Mouse (Mus musculus): Measurements from ENCODE around the gene Ghr. TPM values are rescaled to one million over a fixed set of nuclear protein-coding genes. Genes with fewer than 3 reads are reported as not detected.

Gene Ghr
- polyA plus RNA-seq, 1 experiment from 2014 or later: 60.8 TPM

- 77% methylated on average over 9 of the region's 9 CpGs for WGBS
- no peak for ATAC-seq (ENCODE audit: insufficient number of reproducible peaks, low FRiP score, low TSS enrichment, low read depth)
- no peaks in the 10 kb centered on the region for H3K27me3 ChIP-seq
- H3K4me3 ChIP-seq (replicated peaks): no peak overlapping the region
- no peaks in the 10 kb centered on the region for H3K9me3 ChIP-seq (replicated peaks)
- no peak overlapping the region for H3K27ac ChIP-seq (replicated peaks)
- peaks cover 8% of the 10 kb centered on the region; the same call in 1 of the 2 replicates for H3K36me3 ChIP-seq
- H3K4me1 ChIP-seq: no peaks in the 10 kb centered on the region
- no peak overlapping the region for H3K4me2 ChIP-seq (replicated peaks)
- no peak overlapping the region for H3K9ac ChIP-seq
These were observed 263.4 kb downstream of the Ghr start for GRCm38 (mm10) chr15:3319929-3320328.

GRCm38 (mm10) chr15:3316617-3317016, 266.7 kb downstream of the Ghr start:
- no peak overlapping the region for H3K4me3 ChIP-seq (replicated peaks)
- 68% methylated on average over 2 of the region's 2 CpGs for WGBS
- H3K27ac ChIP-seq (replicated peaks): no peak overlapping the region
- peaks cover 8% of the 10 kb centered on the region; the same call in 1 of the 2 replicates for H3K36me3 ChIP-seq
- H3K9ac ChIP-seq: no peak overlapping the region
- H3K4me2 ChIP-seq (replicated peaks): no peak overlapping the region
- H3K4me1 ChIP-seq: no peaks in the 10 kb centered on the region
- no peaks in the 10 kb centered on the region for H3K27me3 ChIP-seq
- H3K9me3 ChIP-seq (replicated peaks): no peaks in the 10 kb centered on the region
- no peak for ATAC-seq (ENCODE audit: insufficient number of reproducible peaks, low FRiP score, low TSS enrichment, low read depth)

GRCm38 (mm10) chr15:3312937-3313336, 270.4 kb downstream of the Ghr start:
- H3K4me1 ChIP-seq: no peaks in the 10 kb centered on the region
- no peak overlapping the region for H3K4me3 ChIP-seq (replicated peaks)
- H3K9me3 ChIP-seq (replicated peaks): no peaks in the 10 kb centered on the region
- H3K9ac ChIP-seq: no peak overlapping the region
- no peaks in the 10 kb centered on the region for H3K36me3 ChIP-seq
- no peak overlapping the region for H3K27ac ChIP-seq (replicated peaks)
- no peak overlapping the region for H3K4me2 ChIP-seq (replicated peaks)
- ATAC-seq (ENCODE audit: insufficient number of reproducible peaks, low FRiP score, low TSS enrichment, low read depth): no peak
- H3K27me3 ChIP-seq: no peaks in the 10 kb centered on the region

- Histone ChIP-seq H3K36me3 (no peaks in the 10 kb centered on the region), H3K9me3 (replicated peaks) (no peaks in the 10 kb centered on the region), H3K4me2 (replicated peaks) (no peak overlapping the region), H3K9ac (no peak overlapping the region), H3K4me1 (no peaks in the 10 kb centered on the region), H3K27me3 (no peaks in the 10 kb centered on the region), H3K27ac (replicated peaks) (no peak overlapping the region), H3K4me3 (replicated peaks) (no peak overlapping the region)
- ATAC-seq (ENCODE audit: insufficient number of reproducible peaks, low FRiP score, low TSS enrichment, low read depth): no peak
- WGBS: 81% methylated on average over 3 of the region's 3 CpGs
These were observed 273.4 kb downstream of the Ghr start for GRCm38 (mm10) chr15:3309856-3310255.

GRCm38 (mm10) chr15:3303426-3303825, 279.9 kb downstream of the Ghr start, which contains the start of gene Ccdc152:
TSS of gene Ccdc152 (minus strand) at chr15:3303526.
- 92% methylated on average over 12 of the region's 12 CpGs for WGBS
- H3K36me3 ChIP-seq: no peaks in the 10 kb centered on the region
- no peaks in the 10 kb centered on the region for H3K4me1 ChIP-seq
- no peak within 1 kb of the TSS for H3K27ac ChIP-seq (replicated peaks)
- H3K4me2 ChIP-seq (replicated peaks): no peak within 1 kb of the TSS
- no peak within 1 kb of the TSS for H3K4me3 ChIP-seq (replicated peaks)
- H3K9ac ChIP-seq: no peak within 1 kb of the TSS
- H3K9me3 ChIP-seq (replicated peaks): no peaks in the 10 kb centered on the region
- ATAC-seq (ENCODE audit: insufficient number of reproducible peaks, low FRiP score, low TSS enrichment, low read depth): no peak
- no peaks in the 10 kb centered on the region for H3K27me3 ChIP-seq

DNA sequence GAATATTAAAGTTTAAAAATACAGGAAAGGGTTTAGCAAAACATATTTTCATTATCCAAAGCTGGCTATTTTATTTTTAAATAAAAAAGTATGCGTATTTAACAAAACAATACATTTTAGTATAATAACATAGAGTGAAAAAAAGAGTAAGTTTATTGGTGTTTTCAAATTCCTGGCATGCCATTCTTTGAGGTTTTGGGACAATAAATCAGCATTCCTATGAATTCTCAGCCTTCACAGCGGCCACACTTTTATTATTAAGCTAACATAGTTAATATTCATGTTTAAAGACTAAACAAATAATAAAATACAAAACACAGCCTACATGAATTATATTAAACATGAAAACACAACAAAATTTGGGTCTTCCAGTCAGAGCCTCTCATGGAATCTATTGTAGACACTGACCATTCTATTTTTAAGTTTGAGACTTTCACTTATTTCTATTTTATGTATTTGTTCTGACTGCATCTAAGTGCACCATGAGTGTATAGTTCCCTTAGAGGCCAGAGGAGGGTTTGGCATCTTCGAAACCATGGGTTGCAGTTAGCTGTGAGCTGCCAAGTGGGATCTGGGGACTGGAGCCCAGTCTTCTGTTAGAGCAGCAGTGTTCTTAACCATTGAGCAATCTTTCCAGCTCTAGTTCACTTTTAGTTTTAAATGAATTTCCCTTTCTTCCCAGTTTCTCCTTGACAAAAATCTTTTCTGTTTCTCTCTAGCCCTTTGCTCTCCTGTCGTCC, 282.8 kb downstream of the Ghr start:
- no peak overlapping the region for H3K27ac ChIP-seq (replicated peaks)
- no peak overlapping the region for H3K4me2 ChIP-seq (replicated peaks)
- WGBS: 66% methylated on average over 4 of the region's 4 CpGs
- H3K9me3 ChIP-seq (replicated peaks): no peaks in the 10 kb centered on the region
- H3K4me1 ChIP-seq: no peaks in the 10 kb centered on the region
- no peaks in the 10 kb centered on the region for H3K36me3 ChIP-seq
- H3K27me3 ChIP-seq: no peaks in the 10 kb centered on the region
- ATAC-seq (ENCODE audit: insufficient number of reproducible peaks, low FRiP score, low TSS enrichment, low read depth): no peak
- no peak overlapping the region for H3K9ac ChIP-seq
- no peak overlapping the region for H3K4me3 ChIP-seq (replicated peaks)

DNA sequence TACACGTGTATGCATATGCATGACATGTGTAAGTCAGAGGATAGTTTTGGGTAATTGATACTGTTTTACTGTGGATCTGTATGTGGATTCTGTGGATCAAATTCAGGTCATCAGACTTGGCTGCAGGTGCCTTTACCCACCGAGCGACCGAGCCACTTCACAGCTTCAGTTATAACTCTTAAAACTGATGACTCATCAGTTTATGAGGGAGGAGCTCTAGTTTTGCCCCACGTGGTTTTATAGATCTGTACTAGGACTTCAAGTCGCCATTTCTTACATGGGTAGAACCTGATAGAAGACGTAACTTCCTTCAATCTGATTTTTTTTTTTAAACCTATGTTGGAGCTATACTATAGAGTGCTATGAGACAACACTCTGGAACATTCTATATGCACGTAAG, 285.7 kb downstream of the Ghr start:
- H3K4me2 ChIP-seq (replicated peaks): no peak overlapping the region
- H3K9ac ChIP-seq: no peak overlapping the region
- ATAC-seq (ENCODE audit: insufficient number of reproducible peaks, low FRiP score, low TSS enrichment, low read depth): no peak
- no peaks in the 10 kb centered on the region for H3K27me3 ChIP-seq
- no peak overlapping the region for H3K4me3 ChIP-seq (replicated peaks)
- WGBS: 76% methylated on average over 8 of the region's 8 CpGs
- H3K9me3 ChIP-seq (replicated peaks): no peaks in the 10 kb centered on the region
- no peaks in the 10 kb centered on the region for H3K36me3 ChIP-seq
- no peaks in the 10 kb centered on the region for H3K4me1 ChIP-seq
- H3K27ac ChIP-seq (replicated peaks): no peak overlapping the region

DNA sequence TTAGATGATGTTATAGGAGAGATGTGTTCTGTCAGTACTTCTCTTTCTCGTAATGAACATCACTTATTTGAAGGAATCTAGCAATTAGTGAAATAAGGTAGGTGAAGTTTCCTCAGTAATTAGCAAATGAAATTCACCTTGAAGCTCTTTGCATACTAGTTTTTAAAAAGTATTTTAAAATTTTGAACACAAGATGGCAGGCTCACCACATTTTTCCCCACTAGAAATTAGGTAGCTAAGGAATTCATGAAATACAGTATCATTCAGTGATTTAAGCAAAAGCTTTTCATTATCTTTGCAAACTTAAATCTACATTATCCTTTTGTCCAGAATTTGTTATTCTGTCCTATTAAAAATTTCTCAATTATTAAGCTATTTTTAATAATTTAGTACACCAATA, 287.3 kb downstream of the Ghr start:
- H3K9me3 ChIP-seq (replicated peaks): no peaks in the 10 kb centered on the region
- H3K36me3 ChIP-seq: no peaks in the 10 kb centered on the region
- H3K4me1 ChIP-seq: no peaks in the 10 kb centered on the region
- ATAC-seq (ENCODE audit: insufficient number of reproducible peaks, low FRiP score, low TSS enrichment, low read depth): no peak
- H3K27me3 ChIP-seq: no peaks in the 10 kb centered on the region
- H3K9ac ChIP-seq: no peak overlapping the region
- no peak overlapping the region for H3K27ac ChIP-seq (replicated peaks)
- H3K4me2 ChIP-seq (replicated peaks): no peak overlapping the region
- H3K4me3 ChIP-seq (replicated peaks): no peak overlapping the region
- 71% methylated on average over 1 of the region's 1 CpGs for WGBS

GRCm38 (mm10) chr15:3293477-3293876, 289.8 kb downstream of the Ghr start:
- Histone ChIP-seq H3K4me3 (replicated peaks) (no peak overlapping the region), H3K4me2 (replicated peaks) (no peak overlapping the region), H3K27me3 (no peaks in the 10 kb centered on the region), H3K36me3 (no peaks in the 10 kb centered on the region), H3K27ac (replicated peaks) (no peak overlapping the region), H3K9me3 (replicated peaks) (no peaks in the 10 kb centered on the region), H3K4me1 (no peaks in the 10 kb centered on the region), H3K9ac (no peak overlapping the region)
- no peak for ATAC-seq (ENCODE audit: insufficient number of reproducible peaks, low FRiP score, low TSS enrichment, low read depth)
- 50% methylated on average over 1 of the region's 1 CpGs for WGBS

- ATAC-seq (ENCODE audit: insufficient number of reproducible peaks, low FRiP score, low TSS enrichment, low read depth): no peak
- 80% methylated on average over 3 of the region's 3 CpGs for WGBS
- H3K4me1 ChIP-seq: no peaks in the 10 kb centered on the region
- no peak overlapping the region for H3K9ac ChIP-seq
- H3K4me3 ChIP-seq (replicated peaks): no peak overlapping the region
- H3K36me3 ChIP-seq: no peaks in the 10 kb centered on the region
- no peaks in the 10 kb centered on the region for H3K27me3 ChIP-seq
- no peak overlapping the region for H3K4me2 ChIP-seq (replicated peaks)
- no peaks in the 10 kb centered on the region for H3K9me3 ChIP-seq (replicated peaks)
- no peak overlapping the region for H3K27ac ChIP-seq (replicated peaks)
These were observed 292.9 kb downstream of the Ghr start for GRCm38 (mm10) chr15:3290435-3290834.

- Histone ChIP-seq H3K9me3 (replicated peaks) (no peaks in the 10 kb centered on the region), H3K4me1 (no peaks in the 10 kb centered on the region), H3K27ac (replicated peaks) (no peak overlapping the region), H3K4me2 (replicated peaks) (no peak overlapping the region), H3K36me3 (no peaks in the 10 kb centered on the region), H3K27me3 (no peaks in the 10 kb centered on the region), H3K9ac (no peak overlapping the region), H3K4me3 (replicated peaks) (no peak overlapping the region)
- no peak for ATAC-seq (ENCODE audit: insufficient number of reproducible peaks, low FRiP score, low TSS enrichment, low read depth)
These were observed 297.3 kb downstream of the Ghr start for GRCm38 (mm10) chr15:3286032-3286431.

- Histone ChIP-seq H3K4me2 (replicated peaks) (no peak overlapping the region), H3K4me3 (replicated peaks) (no peak overlapping the region), H3K36me3 (peaks cover 12% of the 10 kb centered on the region), H3K4me1 (no peaks in the 10 kb centered on the region), H3K9me3 (replicated peaks) (no peaks in the 10 kb centered on the region), H3K27me3 (no peaks in the 10 kb centered on the region), H3K9ac (no peak overlapping the region), H3K27ac (replicated peaks) (no peak overlapping the region)
- no peak for ATAC-seq (ENCODE audit: insufficient number of reproducible peaks, low FRiP score, low TSS enrichment, low read depth)
- WGBS: 88% methylated on average over 1 of the region's 1 CpGs
These were observed 301.6 kb downstream of the Ghr start for GRCm38 (mm10) chr15:3281737-3282136.

All from embryonic facial prominence, embryonic 15.5 days (tissue).